Mouse (Mus musculus) gastrocnemius, postnatal 36 days (tissue): ENCODE data around the gene Gm2696. TPM values are rescaled to one million over a fixed set of nuclear protein-coding genes. Genes with fewer than 3 reads are reported as not detected.
"Not testable (repeated sequence)": the region's sequence is repeated elsewhere in the genome, so short reads cannot be mapped to it uniquely, and the experiment has no call there.

Experiments used
- DNase-seq, 2 experiments: peaks; one replicate each; pipeline ENCODE4 v3.0.0; 2022
- intact Hi-C: fragments of 180-260 bp; cut with DNase I; formaldehyde crosslinking; loops from one replicate; pipeline ENCODE4 v1.15.1; 2025
- long read RNA-seq, 2 experiments: library from polyadenylated mRNA; stranded (forward); transcript quantifications; one replicate each; pipeline ENCODE4 v2.0.0; 2021
- total RNA-seq, 2 experiments: library from RNA; stranded (reverse); gene quantifications; 2 replicates each; pipeline ENCODE4 v1.2.3; 2021

Gm2696 gene
- total RNA-seq = not detected
- long read RNA-seq, experiment 1 = 0 reads
- long read RNA-seq, experiment 2 = 0 reads

- intact Hi-C loops = no loop called here
- DNase-seq = no peak
Measured at GRCm38 (mm10) chr10:77814382-77814781, at the start of gene Gm2696. TSS of gene Gm2696 (plus strand) at chr10:77814682.

GRCm38 (mm10) chr10:77769727-77770126 lies 44.8 kb upstream of the Gm2696 start:
- no peak for DNase-seq
- intact Hi-C loops = no loop called here

GRCm38 (mm10) chr10:77771225-77771624 lies 43.3 kb upstream of the Gm2696 start, which contains the start of gene Gm3238:
TSS of gene Gm3238 (minus strand) at chr10:77771325.
- DNase-seq, intact Hi-C loops: not testable (repeated sequence)

- intact Hi-C loops, DNase-seq: not testable (repeated sequence)
Measured at GRCm38 (mm10) chr10:77772142-77772541, 42.3 kb upstream of the Gm2696 start.

- DNase-seq, intact Hi-C loops: not testable (repeated sequence)
Measured at GRCm38 (mm10) chr10:77776844-77777243, 37.6 kb upstream of the Gm2696 start, which contains the start of gene Gm7138. TSS of gene Gm7138 (minus strand) at chr10:77776944.

- intact Hi-C loops = not testable (repeated sequence)
Measured at GRCm38 (mm10) chr10:77782442-77782841, 32.0 kb upstream of the Gm2696 start, which contains the start of gene Gm3250. TSS of gene Gm3250 (minus strand) at chr10:77782542.

GRCm38 (mm10) chr10:77783396-77783795 lies 31.1 kb upstream of the Gm2696 start:
- DNase-seq, intact Hi-C loops: not testable (repeated sequence)

More at GRCm38 (mm10) chr10:77782442-77782841, 32.0 kb upstream of the Gm2696 start, which contains the start of gene Gm3250:
- not testable (repeated sequence) for DNase-seq

GRCm38 (mm10) chr10:77787876-77788275 lies 26.6 kb upstream of the Gm2696 start, which contains the start of gene Gm7137:
TSS of gene Gm7137 (minus strand) at chr10:77788200.
- intact Hi-C loops, DNase-seq: not testable (repeated sequence)

- intact Hi-C loops = no loop called here
- no peak for DNase-seq
Measured at GRCm38 (mm10) chr10:77788621-77789020, 25.9 kb upstream of the Gm2696 start.

GRCm38 (mm10) chr10:77794976-77795375 lies 19.5 kb upstream of the Gm2696 start, which contains the start of gene Gm9639:
TSS of gene Gm9639 (minus strand) at chr10:77795076.
- no peak for DNase-seq
- intact Hi-C loops = no loop called here

GRCm38 (mm10) chr10:77797677-77798076 lies 16.8 kb upstream of the Gm2696 start:
- intact Hi-C loops = no loop called here
- no peak for DNase-seq

- DNase-seq, intact Hi-C loops: not testable (repeated sequence)
Measured at GRCm38 (mm10) chr10:77798164-77798920, 16.1 kb upstream of the Gm2696 start.

GRCm38 (mm10) chr10:77798921-77799508 lies 15.5 kb upstream of the Gm2696 start, which contains the start of gene Gm19668:
TSS of gene Gm19668 (minus strand) at chr10:77799133.
- no peak for DNase-seq
- intact Hi-C loops = no loop called here

- DNase-seq = no peak
- intact Hi-C loops = no loop called here
Measured at GRCm38 (mm10) chr10:77804095-77804494, 10.4 kb upstream of the Gm2696 start.

GRCm38 (mm10) chr10:77811743-77812142 lies 2.7 kb upstream of the Gm2696 start, which contains the start of gene Gm9507:
TSS of gene Gm9507 (minus strand) at chr10:77811843.
- intact Hi-C loops = no loop called here

GRCm38 (mm10) chr10:77815514-77815913 lies 1.0 kb downstream of the Gm2696 start:
- intact Hi-C loops = no loop called here
- no peak for DNase-seq

More at GRCm38 (mm10) chr10:77811743-77812142, 2.7 kb upstream of the Gm2696 start, which contains the start of gene Gm9507:
- no peak for DNase-seq

GRCm38 (mm10) chr10:77818523-77818922 lies 4.0 kb downstream of the Gm2696 start:
- DNase-seq = no peak
- intact Hi-C loops = no loop called here

GRCm38 (mm10) chr10:77819203-77819602 lies 4.7 kb downstream of the Gm2696 start:
- no peak for DNase-seq
- intact Hi-C loops = no loop called here

GRCm38 (mm10) chr10:77826951-77827350 lies 12.5 kb downstream of the Gm2696 start, which contains the start of gene Krtap10-4:
TSS of gene Krtap10-4 (minus strand) at chr10:77827095.
- DNase-seq = no peak
- intact Hi-C loops = no loop called here

GRCm38 (mm10) chr10:77835647-77836046 lies 21.2 kb downstream of the Gm2696 start, which contains the start of gene Krtap10-10:
TSS of gene Krtap10-10 (plus strand) at chr10:77835947.
- intact Hi-C loops = no loop called here
- no peak for DNase-seq

GRCm38 (mm10) chr10:77839006-77839405 lies 24.5 kb downstream of the Gm2696 start:
- DNase-seq = no peak
- intact Hi-C loops = no loop called here
